Mouse (Mus musculus) myocyte (in vitro differentiated cells): Measurements from ENCODE around the gene Gm7971. TPM values are rescaled to one million over a fixed set of nuclear protein-coding genes. Genes with fewer than 3 reads are reported as not detected.
"Not testable (repeated sequence)": the region's sequence is repeated elsewhere in the genome, so short reads cannot be mapped to it uniquely, and the experiment has no call there.

Source experiments
- H3K27me3 ChIP-seq: one replicate; pipeline ENCODE4 v1.6.1; 2011; ENCODE audit not compliant: control insufficient read depth, insufficient read depth, insufficient read length
- H3K36me3 ChIP-seq: one replicate; pipeline ENCODE4 v1.6.1; 2011; ENCODE audit not compliant: control insufficient read depth, insufficient read depth
- H3K4me2 ChIP-seq: one replicate; pipeline ENCODE4 v1.6.1; 2011; ENCODE audit warnings: low read depth, control low read depth
- H3K4me3 ChIP-seq: one replicate; pipeline ENCODE4 v1.5.1; 2011; ENCODE audit warnings: mild to moderate bottlenecking, control low read depth, moderate library complexity
- H3K79me2 ChIP-seq: one replicate; pipeline ENCODE4 v1.6.1; 2011; ENCODE audit not compliant: control insufficient read depth, insufficient read depth
- H3ac ChIP-seq: one replicate; pipeline ENCODE4 v1.6.1; 2011; ENCODE audit not compliant: control insufficient read depth, insufficient read length
- polyA plus RNA-seq: library from polyadenylated mRNA; unstranded; fragments of >200 nt; fragmentation: generic; extraction: Trizol; gene quantifications from one replicate; pipeline ENCODE4 v1.2.1, GENCODE M21; 2012; ENCODE audit warnings: missing spikeins

Gm7971 gene
- not detected for polyA plus RNA-seq

GRCm38 (mm10) chr5:95594775-95595174 is at the start of gene Gm7971:
Gene Gm7971, minus strand, starts transcription at chr5:95594875.
- H3K4me2 ChIP-seq, H3K36me3 ChIP-seq, H3K27me3 ChIP-seq, H3K79me2 ChIP-seq, H3K4me3 ChIP-seq, H3ac ChIP-seq: not testable (repeated sequence)

Other genes with a start within 250 kb of the Gm7971 start
- gene D5Ertd577e, start 138.1 kb downstream of the Gm7971 start, polyA plus RNA-seq, result not detected
- gene Gm3286, start 84.1 kb downstream of the Gm7971 start, polyA plus RNA-seq, result not detected
- gene Gm7978, start 141.3 kb upstream of the Gm7971 start, polyA plus RNA-seq, result not detected
- gene Gm7982, start 147.1 kb upstream of the Gm7971 start, polyA plus RNA-seq, result not detected
- not detected for gene E330014E10Rik, start 181.1 kb upstream of the Gm7971 start, polyA plus RNA-seq